Mouse (Mus musculus) heart, embryonic 11.5 days (tissue): ENCODE results near the gene Tspan18. TPM values are rescaled to one million over a fixed set of nuclear protein-coding genes. Genes with fewer than 3 reads are reported as not detected.

Source experiments
- ATAC-seq: fragments of 200-750 bp; cut with Nextera tagmentation; replicated peaks from 2 replicates; pipeline ENCODE4 v1.8.0; 2017; ENCODE audit warnings: moderate library complexity; ENCODE audit not compliant: insufficient number of reproducible peaks, low FRiP score, low TSS enrichment
- H3K27ac ChIP-seq: fragments of 300-500 bp; sonication (generic); 2 replicates; pipeline ENCODE4 v1.5.1; 2014; ENCODE audit warnings: mild to moderate bottlenecking, low read depth, low read length
- H3K27me3 ChIP-seq: fragments of 300-500 bp; sonication (generic); 2 replicates; pipeline ENCODE4 v1.6.1; 2014; ENCODE audit warnings: mild to moderate bottlenecking, low read length, mixed read lengths; ENCODE audit not compliant: control insufficient read depth, insufficient read depth
- H3K36me3 ChIP-seq: fragments of 300-500 bp; sonication (generic); 2 replicates; pipeline ENCODE4 v1.6.1; 2014; ENCODE audit warnings: mild to moderate bottlenecking, low read length, moderate library complexity, mixed read lengths; ENCODE audit not compliant: control insufficient read depth, insufficient read depth
- H3K4me1 ChIP-seq: fragments of 300-500 bp; sonication (generic); 2 replicates; pipeline ENCODE4 v1.6.1; 2014; ENCODE audit warnings: low read length; ENCODE audit not compliant: control insufficient read depth, insufficient read depth
- H3K4me2 ChIP-seq: fragments of 300-500 bp; sonication (generic); 2 replicates; pipeline ENCODE4 v1.6.1; 2014; ENCODE audit warnings: mild to moderate bottlenecking, moderate library complexity
- H3K4me3 ChIP-seq: fragments of 300-500 bp; sonication (generic); 2 replicates; pipeline ENCODE4 v1.5.1; 2014; ENCODE audit warnings: low read depth, low read length
- H3K9ac ChIP-seq: fragments of 300-500 bp; sonication (generic); 2 replicates; pipeline ENCODE4 v1.6.1; 2014; ENCODE audit warnings: mild to moderate bottlenecking, low read depth, low read length, moderate library complexity
- H3K9me3 ChIP-seq: fragments of 300-500 bp; sonication (generic); replicated peaks from 2 replicates; pipeline ENCODE4 v1.6.1; 2016; ENCODE audit warnings: low read length; ENCODE audit not compliant: control insufficient read depth
- WGBS: fragments of 180-500 bp; shearing (Covaris S2); extraction: QIAGEN DNeasy Blood & Tissue Kit; methylation state at CpG from one replicate; pipeline ENCODE4 v1.1.7; 2014; ENCODE audit not compliant: insufficient replicate concordance; 5-methylcytosine and 5-hydroxymethylcytosine counted together
- polyA plus RNA-seq: library from polyadenylated mRNA; unstranded; fragments of >200 nt; fragmentation: Nextera tagmentation; extraction: Ambion mirVana; gene quantifications from 2 replicates; pipeline ENCODE4 v1.2.1, GENCODE M21; 2014

Gene Tspan18
- polyA plus RNA-seq, 1 experiment from 2014 or later = 75.5 TPM

GRCm38 (mm10) chr2:93291186-93291926 is 42.9 kb downstream of the Tspan18 start:
- ATAC-seq = no peak
- no peaks in the 10 kb centered on the region for H3K9me3 ChIP-seq
- H3K9ac ChIP-seq = no peak overlapping the region
- H3K36me3 ChIP-seq = peaks cover 10% of the 10 kb centered on the region; the same call in 1 of the 2 replicates
- 72% methylated on average over 13 of the region's 13 CpGs for WGBS
- no peak overlapping the region for H3K4me2 ChIP-seq
- 0 out of 2 replicates have a peak overlapping the region, but pooled peaks have one; percentile 2 for H3K27ac ChIP-seq
- no peak overlapping the region for H3K4me3 ChIP-seq
- peaks cover 44% of the 10 kb centered on the region for H3K4me1 ChIP-seq
- H3K27me3 ChIP-seq = no peaks in the 10 kb centered on the region

GRCm38 (mm10) chr2:93290345-93291118 is 43.8 kb downstream of the Tspan18 start:
- WGBS = 38% methylated on average over 7 of the region's 7 CpGs
- peaks cover 52% of the 10 kb centered on the region for H3K4me1 ChIP-seq

GRCm38 (mm10) chr2:93289161-93289560 is 45.1 kb downstream of the Tspan18 start:
- no peak overlapping the region for H3K4me3 ChIP-seq
- H3K27ac ChIP-seq = peak overlapping the region; percentile 50
- no peak overlapping the region for H3K4me2 ChIP-seq
- no peak overlapping the region for H3K9ac ChIP-seq
- no peak for ATAC-seq
- peaks cover 66% of the 10 kb centered on the region for H3K4me1 ChIP-seq
- 52% methylated on average over 10 of the region's 10 CpGs for WGBS
- peaks cover 6% of the 10 kb centered on the region; the same call in 1 of the 2 replicates for H3K36me3 ChIP-seq
- H3K27me3 ChIP-seq = no peaks in the 10 kb centered on the region
- H3K9me3 ChIP-seq = no peaks in the 10 kb centered on the region

More at GRCm38 (mm10) chr2:93290345-93291118, 43.8 kb downstream of the Tspan18 start:
- Histone ChIP-seq H3K4me2 (no peak overlapping the region), H3K27ac (peak overlapping the region; percentile 50; the same call in 1 of the 2 replicates), H3K27me3 (no peaks in the 10 kb centered on the region), H3K9me3 (no peaks in the 10 kb centered on the region), H3K4me3 (no peak overlapping the region), H3K9ac (no peak overlapping the region), H3K36me3 (peaks cover 10% of the 10 kb centered on the region; the same call in 1 of the 2 replicates)
- no peak for ATAC-seq

- no peaks in the 10 kb centered on the region for H3K36me3 ChIP-seq
- peaks cover 84% of the 10 kb centered on the region for H3K4me1 ChIP-seq
- H3K27me3 ChIP-seq = no peaks in the 10 kb centered on the region
- no peaks in the 10 kb centered on the region for H3K9me3 ChIP-seq
- peak overlapping the region; percentile 36; the same call in 1 of the 2 replicates for H3K27ac ChIP-seq
- 44% methylated on average over 4 of the region's 4 CpGs for WGBS
- no peak for ATAC-seq
- H3K4me2 ChIP-seq = no peak overlapping the region
- no peak overlapping the region for H3K9ac ChIP-seq
- no peak overlapping the region for H3K4me3 ChIP-seq
These were observed 47.0 kb downstream of the Tspan18 start for GRCm38 (mm10) chr2:93287348-93287747.

GRCm38 (mm10) chr2:93286742-93287141 is 47.6 kb downstream of the Tspan18 start:
- 52% methylated on average over 4 of the region's 4 CpGs for WGBS
- peaks cover 85% of the 10 kb centered on the region for H3K4me1 ChIP-seq
- no peak for ATAC-seq
- H3K9ac ChIP-seq = no peak overlapping the region
- H3K36me3 ChIP-seq = no peaks in the 10 kb centered on the region
- no peak overlapping the region for H3K4me3 ChIP-seq
- no peak overlapping the region; the same call in 1 of the 2 replicates for H3K27ac ChIP-seq
- H3K27me3 ChIP-seq = no peaks in the 10 kb centered on the region
- no peak overlapping the region for H3K4me2 ChIP-seq
- no peaks in the 10 kb centered on the region for H3K9me3 ChIP-seq

GRCm38 (mm10) chr2:93286321-93286720 is 48.0 kb downstream of the Tspan18 start:
- peak overlapping the region; percentile 35; the same call in 1 of the 2 replicates for H3K27ac ChIP-seq
- no peaks in the 10 kb centered on the region for H3K9me3 ChIP-seq
- peaks cover 85% of the 10 kb centered on the region for H3K4me1 ChIP-seq
- H3K9ac ChIP-seq = no peak overlapping the region
- no peaks in the 10 kb centered on the region for H3K27me3 ChIP-seq
- 40% methylated on average over 1 of the region's 2 CpGs for WGBS
- no peaks in the 10 kb centered on the region for H3K36me3 ChIP-seq
- no peak overlapping the region for H3K4me2 ChIP-seq
- H3K4me3 ChIP-seq = no peak overlapping the region
- ATAC-seq = no peak

- Histone ChIP-seq H3K4me3 (no peak overlapping the region), H3K27ac (peak overlapping the region; percentile 35; the same call in 1 of the 2 replicates), H3K9ac (no peak overlapping the region)
These were observed 48.5 kb downstream of the Tspan18 start for GRCm38 (mm10) chr2:93285842-93286241.

GRCm38 (mm10) chr2:93284625-93285024 is 49.7 kb downstream of the Tspan18 start:
- peaks cover 76% of the 10 kb centered on the region for H3K4me1 ChIP-seq
- WGBS = 53% methylated on average over 2 of the region's 2 CpGs
- no peaks in the 10 kb centered on the region for H3K36me3 ChIP-seq
- no peak overlapping the region for H3K4me2 ChIP-seq
- no peak overlapping the region for H3K9ac ChIP-seq
- H3K9me3 ChIP-seq = no peaks in the 10 kb centered on the region
- H3K27me3 ChIP-seq = no peaks in the 10 kb centered on the region
- H3K27ac ChIP-seq = peak overlapping the region; percentile 73
- ATAC-seq = no peak
- H3K4me3 ChIP-seq = no peak overlapping the region

More at GRCm38 (mm10) chr2:93285842-93286241, 48.5 kb downstream of the Tspan18 start:
- 42% methylated on average over 8 of the region's 8 CpGs for WGBS
- no peaks in the 10 kb centered on the region for H3K9me3 ChIP-seq
- H3K36me3 ChIP-seq = no peaks in the 10 kb centered on the region
- H3K4me2 ChIP-seq = no peak overlapping the region
- peaks cover 82% of the 10 kb centered on the region for H3K4me1 ChIP-seq
- no peaks in the 10 kb centered on the region for H3K27me3 ChIP-seq
- ATAC-seq = no peak
